Mouse (Mus musculus): ENCODE results near the gene Gm9758. TPM values are rescaled to one million over a fixed set of nuclear protein-coding genes. Genes with fewer than 3 reads are reported as not detected.
"Not testable (repeated sequence)": the region's sequence is repeated elsewhere in the genome, so short reads cannot be mapped to it uniquely, and the experiment has no call there.

Gm9758 gene
- not detected for total RNA-seq (2021)

DNA sequence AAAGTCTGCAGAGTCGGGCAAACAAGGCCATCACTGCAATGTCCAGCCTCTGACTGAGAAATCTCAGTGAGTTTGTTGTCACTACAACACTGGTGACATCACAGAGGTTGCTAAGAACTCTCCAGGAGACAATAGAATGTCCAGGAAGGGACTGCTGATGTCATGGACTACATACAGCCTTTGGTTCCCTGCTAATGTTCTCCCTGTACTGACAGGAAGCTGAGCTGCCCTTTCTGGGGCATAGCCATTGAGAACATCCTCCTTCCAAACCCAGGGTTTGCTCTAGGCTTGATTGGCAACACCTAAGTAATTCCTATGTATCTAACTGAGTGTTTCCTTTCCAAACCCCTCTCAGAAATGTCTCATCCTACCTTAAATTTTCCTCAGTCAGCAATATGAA lies at the start of gene Gm9758:
TSS of gene Gm9758 (minus strand) at position 101 of the 400 bp plus-strand sequence.
- DNase-seq (ENCODE audit: low spot score in 2 of 2); intact Hi-C loops (cut with DNase I): not testable (repeated sequence)

DNA sequence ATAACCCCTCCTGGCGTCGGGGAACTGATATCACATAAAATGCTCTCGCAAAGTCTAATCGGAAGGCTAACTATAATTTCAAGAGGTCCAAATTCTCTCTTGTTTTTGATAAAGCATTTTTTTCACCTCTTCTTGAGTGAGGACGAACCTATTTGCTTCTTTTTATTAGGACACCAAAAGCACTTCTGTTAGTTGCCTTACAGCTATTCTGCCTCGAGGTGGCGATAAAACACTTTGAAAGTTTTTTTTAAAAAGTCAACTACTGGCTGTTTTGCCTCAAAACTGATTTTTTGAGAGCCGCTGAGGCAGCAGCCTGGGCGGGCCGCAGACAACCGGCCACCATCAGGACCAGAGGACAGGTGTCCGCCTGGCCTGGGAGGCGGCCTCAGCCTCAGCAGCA lies 49.1 kb upstream of the Gm9758 start:
- intact Hi-C loops (cut with DNase I); DNase-seq (ENCODE audit: low spot score in 2 of 2): not testable (repeated sequence)

DNA sequence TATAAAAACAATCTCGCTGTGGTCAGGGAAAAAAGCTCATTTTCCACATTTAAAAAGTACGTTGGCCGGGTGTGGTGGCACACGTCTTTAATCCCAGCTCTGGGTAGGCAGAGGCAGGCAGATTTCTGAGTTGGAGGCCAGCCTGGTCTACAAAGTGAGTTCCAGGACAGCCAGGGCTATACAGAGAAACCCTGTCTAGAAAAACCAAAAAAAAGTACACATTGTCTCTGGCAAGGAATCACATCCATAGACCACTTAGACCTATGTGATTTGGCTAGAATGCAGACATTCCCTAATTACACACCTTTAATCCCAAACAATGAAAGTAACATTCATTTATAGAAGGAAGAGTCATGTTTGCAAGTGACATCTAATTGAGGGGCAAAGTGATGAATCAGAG lies 46.8 kb upstream of the Gm9758 start:
- intact Hi-C loops (cut with DNase I): not testable (repeated sequence)

DNA sequence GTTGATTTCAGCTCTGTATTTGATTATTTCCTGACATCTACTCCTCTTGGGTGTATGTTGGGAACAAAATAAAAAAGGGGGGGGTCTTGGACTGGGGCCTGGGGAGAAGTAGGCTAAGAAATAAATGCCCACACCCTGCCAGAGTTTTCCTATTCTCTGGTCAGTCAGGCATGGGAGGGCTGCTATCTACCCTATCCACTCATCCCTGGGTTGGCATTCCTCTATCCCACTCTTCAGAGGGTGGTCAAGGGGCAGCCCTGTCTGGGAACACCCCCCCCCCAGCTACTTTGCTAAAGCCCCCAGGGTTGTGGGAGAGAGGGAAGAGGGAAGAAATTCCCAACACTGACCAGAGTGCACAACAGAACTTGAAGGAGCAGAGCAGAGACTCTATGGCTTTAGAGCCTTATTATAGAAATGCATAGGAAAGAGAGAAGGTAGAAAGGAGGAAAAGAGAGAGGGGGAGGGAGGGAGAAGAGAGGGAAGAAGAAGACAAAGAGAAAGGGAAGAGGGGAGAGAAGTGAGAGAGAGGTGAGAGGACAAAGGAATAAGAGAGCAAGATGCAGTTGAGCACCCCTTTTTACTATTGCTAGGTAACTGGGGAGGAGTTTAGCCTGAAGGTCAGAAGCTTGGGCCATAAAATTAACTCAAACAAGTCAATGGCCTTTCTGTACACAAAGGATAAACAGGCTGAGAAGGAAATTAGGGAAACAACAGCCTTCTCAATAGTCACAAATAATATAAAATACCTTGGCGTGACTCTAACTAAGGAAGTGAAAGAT lies 41.4 kb upstream of the Gm9758 start:
- DNase-seq (ENCODE audit: low spot score in 2 of 2); intact Hi-C loops (cut with DNase I): not testable (repeated sequence)

More for the DNA sequence above, 46.8 kb upstream of the Gm9758 start:
- DNase-seq (ENCODE audit: low spot score in 2 of 2): not testable (repeated sequence)

DNA sequence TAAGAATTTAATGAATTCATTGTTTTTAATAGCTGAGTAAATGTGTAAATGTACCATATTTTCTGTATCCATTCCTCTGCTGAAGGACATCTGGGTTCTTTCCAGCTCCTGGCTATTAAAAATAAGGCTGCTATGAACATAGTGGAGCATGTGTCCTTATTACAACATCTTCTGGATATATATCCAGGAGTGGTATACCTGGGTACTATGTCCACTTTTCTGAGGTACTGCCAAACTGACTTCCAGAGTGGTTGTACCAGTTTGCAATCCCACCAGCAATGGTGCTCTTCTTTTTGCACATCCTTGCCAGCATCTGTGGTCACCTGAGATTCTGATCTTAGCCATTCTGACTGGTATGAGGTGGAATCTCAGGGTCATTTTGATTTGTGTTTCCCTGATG lies 38.9 kb upstream of the Gm9758 start:
- DNase-seq (ENCODE audit: low spot score in 2 of 2); intact Hi-C loops (cut with DNase I): not testable (repeated sequence)

DNA sequence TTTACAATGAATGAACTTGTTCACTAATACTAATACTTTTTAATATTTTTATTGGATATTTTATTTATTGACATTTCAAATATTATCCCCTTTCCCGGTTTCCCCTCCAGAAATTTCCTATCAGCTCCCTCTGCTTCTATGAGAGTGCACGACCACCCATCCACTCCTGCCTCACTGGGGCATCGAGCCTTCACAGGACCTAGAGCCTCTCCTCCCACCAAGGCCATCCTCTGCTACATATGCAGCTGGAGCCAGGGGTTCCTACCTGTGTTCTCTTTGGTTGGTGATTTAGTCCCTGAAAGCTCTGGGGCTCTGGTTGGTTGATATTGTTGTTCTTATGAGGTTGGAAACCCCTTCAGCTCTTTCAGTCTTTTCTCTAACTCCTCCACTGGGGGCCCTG lies 38.0 kb upstream of the Gm9758 start:
- intact Hi-C loops (cut with DNase I); DNase-seq (ENCODE audit: low spot score in 2 of 2): not testable (repeated sequence)

DNA sequence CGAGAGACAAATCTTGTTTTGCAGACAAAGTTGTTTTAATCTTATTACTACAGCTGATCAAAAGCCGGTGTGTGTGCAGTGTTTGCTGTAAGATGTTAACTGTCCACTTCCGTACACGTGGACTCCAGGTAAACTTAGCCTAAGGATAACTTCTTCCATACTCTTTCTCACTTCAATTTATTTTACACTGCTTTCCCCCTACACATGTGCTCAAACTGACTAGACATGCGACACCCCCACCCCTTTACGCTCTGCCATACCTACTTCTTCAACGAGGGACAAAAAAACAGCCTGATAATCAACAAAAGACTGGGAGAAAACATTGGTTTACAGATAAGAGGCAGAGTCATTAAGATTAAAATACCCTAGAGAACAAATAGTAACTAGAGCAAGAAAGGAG lies 37.1 kb upstream of the Gm9758 start:
- DNase-seq (ENCODE audit: low spot score in 2 of 2); intact Hi-C loops (cut with DNase I): not testable (repeated sequence)

DNA sequence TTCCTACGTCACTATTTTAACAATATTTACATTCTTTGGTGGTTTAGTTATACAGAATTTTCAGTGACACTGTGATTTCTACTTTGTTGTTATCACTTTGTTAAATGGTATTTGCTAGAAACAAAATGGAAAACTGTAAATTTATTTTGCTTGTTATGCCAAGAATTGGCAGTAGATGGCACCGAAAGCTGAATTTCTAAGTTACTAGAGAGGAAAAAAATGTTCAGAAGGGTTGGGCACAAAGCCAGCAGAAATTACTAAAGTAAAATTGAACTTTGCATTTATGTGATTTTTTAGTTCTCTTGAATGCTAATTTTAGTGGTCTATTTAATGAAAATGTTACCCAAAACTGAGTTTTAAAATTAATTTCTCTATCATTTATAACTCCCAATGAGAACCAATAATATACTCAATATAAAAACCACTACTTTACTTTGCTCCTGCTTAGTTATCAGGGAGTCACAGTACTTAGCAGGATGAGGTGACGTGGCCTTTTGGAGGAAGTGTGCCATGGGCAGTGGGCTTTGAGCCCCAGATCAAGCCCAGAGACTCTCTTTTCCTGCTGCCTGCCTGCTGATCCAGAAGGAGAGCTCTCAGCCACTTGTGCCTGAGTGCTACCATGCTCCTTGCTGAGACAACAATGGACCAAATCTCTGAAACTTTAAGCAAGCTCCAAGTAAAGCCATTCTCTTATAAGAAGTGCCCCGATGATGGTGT lies 32.9 kb upstream of the Gm9758 start:
- DNase-seq (ENCODE audit: low spot score in 2 of 2); intact Hi-C loops (cut with DNase I): not testable (repeated sequence)

DNA sequence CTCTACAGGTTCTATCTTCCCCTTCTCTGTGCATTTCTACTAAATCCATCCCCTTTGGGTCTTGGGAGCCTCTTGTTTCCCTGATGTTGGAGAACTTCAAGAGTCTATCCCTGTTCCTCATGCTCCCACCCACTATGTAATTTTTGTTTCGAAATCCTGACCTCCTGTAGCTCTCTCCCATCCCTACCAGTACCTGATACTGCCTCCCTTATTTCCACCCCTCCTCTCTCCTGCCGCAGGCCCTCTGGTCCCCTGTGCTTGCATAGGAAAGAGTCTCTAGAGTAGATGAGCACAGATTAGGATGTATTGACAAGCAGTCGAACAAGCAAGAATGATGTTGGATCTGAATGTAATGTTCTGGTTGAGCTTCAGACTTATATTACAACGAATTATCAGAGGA lies 30.8 kb upstream of the Gm9758 start:
- DNase-seq (ENCODE audit: low spot score in 2 of 2); intact Hi-C loops (cut with DNase I): not testable (repeated sequence)

DNA sequence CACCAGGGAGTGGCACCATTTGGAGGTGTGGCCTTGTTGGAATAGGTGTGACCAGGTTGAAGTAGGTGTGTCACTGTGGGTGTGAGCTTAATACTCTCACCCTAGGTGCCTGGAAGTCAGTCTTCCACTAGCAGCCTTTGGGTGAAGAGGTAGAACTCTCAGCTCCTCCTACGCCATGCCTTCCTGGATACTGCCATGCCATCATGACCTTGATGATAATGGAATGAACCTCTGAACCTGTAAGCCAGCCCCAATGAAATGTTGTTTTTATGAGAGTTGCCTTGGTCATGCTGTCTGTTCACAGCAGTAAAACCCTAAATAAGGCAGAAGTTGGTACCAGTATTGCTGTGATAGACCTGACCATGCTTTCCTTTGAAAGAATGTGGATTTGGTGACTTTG lies 26.3 kb upstream of the Gm9758 start:
- intact Hi-C loops (cut with DNase I): not testable (repeated sequence)

DNA sequence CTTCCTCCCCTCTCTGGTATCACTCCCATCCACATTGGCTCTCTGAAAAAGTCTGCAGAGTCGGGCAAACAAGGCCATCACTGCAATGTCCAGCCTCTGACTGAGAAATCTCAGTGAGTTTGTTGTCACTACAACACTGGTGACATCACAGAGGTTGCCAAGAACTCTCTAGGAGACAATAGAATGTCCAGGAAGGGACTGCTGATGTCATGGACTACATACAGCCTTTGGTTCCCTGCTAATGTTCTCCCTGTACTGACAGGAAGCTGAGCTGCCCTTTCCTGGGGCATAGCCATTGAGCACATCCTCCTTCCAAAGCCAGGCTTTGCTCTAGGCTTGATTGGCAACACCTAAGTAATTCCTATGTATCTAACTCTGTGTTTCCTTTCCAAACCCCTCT lies 23.6 kb upstream of the Gm9758 start, which contains the start of gene Speer4e:
TSS of gene Speer4e (minus strand) at position 101 of the 400 bp plus-strand sequence.
- DNase-seq (ENCODE audit: low spot score in 2 of 2); intact Hi-C loops (cut with DNase I): not testable (repeated sequence)

More for the DNA sequence above, 26.3 kb upstream of the Gm9758 start:
- not testable (repeated sequence) for DNase-seq (ENCODE audit: low spot score in 2 of 2)

DNA sequence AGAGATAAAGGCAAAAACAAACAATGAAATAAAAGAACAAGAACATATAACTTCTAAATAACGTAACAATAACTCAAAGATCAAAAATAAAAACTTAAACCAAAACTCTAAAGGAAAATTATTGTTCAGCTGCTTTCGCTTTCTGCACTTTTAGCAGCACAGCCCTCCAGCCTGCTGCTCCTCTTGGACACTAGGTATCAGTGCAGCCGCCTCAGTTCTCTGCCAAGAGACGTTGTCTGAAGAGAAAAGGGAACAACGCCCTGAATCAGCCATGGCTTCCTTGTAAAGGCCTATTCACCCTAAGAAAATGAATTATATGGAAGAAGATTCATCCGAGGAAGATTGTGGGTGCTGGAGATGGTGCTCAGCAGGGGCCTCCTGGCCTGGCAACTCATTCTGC lies 19.0 kb upstream of the Gm9758 start:
- intact Hi-C loops (cut with DNase I); DNase-seq (ENCODE audit: low spot score in 2 of 2): not testable (repeated sequence)

DNA sequence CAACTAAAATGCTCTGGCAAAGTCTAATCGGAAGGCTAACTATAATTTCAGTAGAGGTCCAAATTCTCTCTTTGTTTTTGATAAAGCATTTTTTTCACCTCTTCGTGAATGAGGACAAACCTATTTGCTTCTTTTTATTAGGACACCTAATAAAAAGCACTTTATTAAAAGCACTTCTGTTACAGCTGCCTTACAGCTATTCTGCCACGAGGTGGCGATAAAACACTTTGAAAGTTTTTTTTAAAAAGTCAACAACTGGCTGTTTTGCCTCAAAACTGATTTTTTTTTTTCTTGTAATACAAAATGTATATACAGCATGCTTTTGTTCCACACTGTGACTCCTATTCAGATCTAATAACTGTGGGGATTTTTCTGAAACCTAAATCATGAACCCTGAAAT lies 12.3 kb upstream of the Gm9758 start:
- DNase-seq (ENCODE audit: low spot score in 2 of 2); intact Hi-C loops (cut with DNase I): not testable (repeated sequence)

DNA sequence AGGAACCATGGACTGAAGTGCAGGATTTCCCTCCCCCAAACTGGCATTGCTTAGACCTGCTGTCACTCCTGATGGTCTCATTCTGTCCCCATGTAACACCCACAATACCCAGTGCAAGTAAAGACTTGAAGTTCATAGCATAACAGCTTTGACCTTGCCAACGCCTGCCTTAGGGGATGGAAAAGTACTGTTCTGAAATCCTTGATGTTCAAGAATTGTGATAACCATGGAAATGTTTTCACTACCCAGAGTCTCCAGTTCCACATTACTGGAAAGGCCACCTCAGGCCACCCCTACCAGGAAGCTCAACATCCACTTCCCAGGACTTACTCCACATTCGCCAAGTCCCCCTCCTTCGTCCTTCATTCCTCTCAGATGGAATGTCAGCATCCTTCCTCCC lies 338 bp downstream of the Gm9758 start:
- DNase-seq (ENCODE audit: low spot score in 2 of 2); intact Hi-C loops (cut with DNase I): not testable (repeated sequence)

DNA sequence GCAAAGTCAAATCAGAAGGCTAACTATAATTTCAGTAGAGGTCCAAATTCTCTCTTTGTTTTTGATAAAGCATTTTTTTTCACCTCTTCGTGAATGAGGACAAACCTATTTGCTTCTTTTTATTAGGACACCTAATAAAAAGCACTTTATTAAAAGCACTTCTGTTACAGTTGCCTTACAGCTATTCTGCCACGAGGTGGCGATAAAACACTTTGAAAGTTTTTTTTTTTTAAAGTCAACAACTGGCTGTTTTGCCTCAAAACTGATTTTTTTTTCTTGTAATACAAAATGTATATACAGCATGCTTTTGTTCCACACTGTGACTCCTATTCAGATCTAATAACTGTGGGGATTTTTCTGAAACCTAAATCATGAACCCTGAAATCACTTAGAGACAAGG lies 11.2 kb downstream of the Gm9758 start:
- intact Hi-C loops (cut with DNase I); DNase-seq (ENCODE audit: low spot score in 2 of 2): not testable (repeated sequence)

DNA sequence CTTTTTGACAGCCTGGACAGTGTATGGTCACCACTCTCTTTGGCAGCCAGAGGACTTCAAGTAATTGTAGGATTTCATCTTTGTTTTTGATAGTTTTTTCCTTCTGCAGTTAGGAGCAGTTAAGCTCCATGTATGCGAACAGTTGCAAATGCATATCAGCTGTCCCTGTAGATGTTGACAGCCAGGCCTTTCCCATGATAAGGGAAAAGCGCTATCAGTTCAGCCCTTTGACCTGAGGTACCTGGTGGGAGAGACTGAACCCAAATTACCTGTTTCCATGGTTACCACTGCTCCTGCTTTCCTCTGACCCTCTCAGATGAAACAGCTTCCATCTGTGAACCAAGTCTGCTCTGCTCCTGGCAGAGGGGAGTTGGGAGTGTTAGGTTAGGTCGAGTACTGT lies 22.5 kb downstream of the Gm9758 start:
- intact Hi-C loops (cut with DNase I): no loop called here
- DNase-seq (ENCODE audit: low spot score in 2 of 2): no peak

DNA sequence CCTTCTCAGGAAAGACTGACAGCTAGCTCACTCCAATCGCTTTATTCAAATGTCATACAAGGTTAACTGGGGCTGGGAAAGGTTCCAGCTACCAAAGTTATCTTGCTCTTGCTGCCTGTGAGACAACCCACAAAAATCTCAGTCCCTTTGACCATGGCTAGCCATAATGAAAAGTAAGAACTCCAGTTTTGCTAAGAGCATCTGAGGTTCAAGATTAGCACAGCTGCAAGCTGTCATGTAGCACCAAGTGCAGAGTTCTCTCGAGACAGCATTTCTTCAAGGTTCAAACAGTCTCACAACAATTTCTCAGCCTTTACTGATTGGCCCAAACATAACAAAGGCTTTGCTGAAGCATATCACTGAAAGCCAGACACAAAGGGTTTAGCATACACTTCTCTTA lies 29.4 kb downstream of the Gm9758 start:
- intact Hi-C loops (cut with DNase I); DNase-seq (ENCODE audit: low spot score in 2 of 2): not testable (repeated sequence)
